Mouse (Mus musculus): ENCODE measurements around the gene Unc45a.

The Unc45a gene

GRCm38 (mm10) chr7:80368009-80368408, 27.2 kb upstream of the Unc45a start:
- WGBS, result 88% methylated on average over 9 of the region's 9 CpGs

- 94% methylated on average over 7 of the region's 7 CpGs for WGBS
Measured at GRCm38 (mm10) chr7:80367232-80367631, 26.4 kb upstream of the Unc45a start.

- 57% methylated on average over 2 of the region's 2 CpGs for WGBS
Measured at GRCm38 (mm10) chr7:80365759-80366158, 25.0 kb upstream of the Unc45a start.

DNA sequence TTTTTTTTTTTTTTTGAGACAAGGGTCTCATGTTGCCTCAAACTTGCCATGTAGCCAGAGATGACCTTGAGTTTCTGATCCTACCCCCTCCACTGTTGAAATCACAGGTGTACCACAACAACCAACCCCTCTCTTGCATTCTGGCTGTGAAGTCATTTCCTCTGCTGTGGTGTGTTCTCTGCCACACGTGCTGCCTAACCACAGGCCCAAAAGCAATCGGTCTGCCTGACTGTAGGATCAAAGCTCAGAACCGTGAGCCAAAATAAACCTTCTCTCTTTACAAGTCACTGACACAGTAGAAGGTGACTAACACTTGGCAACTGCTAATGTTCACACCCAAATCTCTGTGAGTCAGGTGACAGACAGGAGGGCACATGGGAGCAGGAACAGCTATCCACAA, 19.6 kb upstream of the Unc45a start:
- WGBS, result 60% methylated on average over 3 of the region's 3 CpGs

- WGBS, result 44% methylated on average over 4 of the region's 4 CpGs
Measured at GRCm38 (mm10) chr7:80358039-80358438, 17.2 kb upstream of the Unc45a start.

DNA sequence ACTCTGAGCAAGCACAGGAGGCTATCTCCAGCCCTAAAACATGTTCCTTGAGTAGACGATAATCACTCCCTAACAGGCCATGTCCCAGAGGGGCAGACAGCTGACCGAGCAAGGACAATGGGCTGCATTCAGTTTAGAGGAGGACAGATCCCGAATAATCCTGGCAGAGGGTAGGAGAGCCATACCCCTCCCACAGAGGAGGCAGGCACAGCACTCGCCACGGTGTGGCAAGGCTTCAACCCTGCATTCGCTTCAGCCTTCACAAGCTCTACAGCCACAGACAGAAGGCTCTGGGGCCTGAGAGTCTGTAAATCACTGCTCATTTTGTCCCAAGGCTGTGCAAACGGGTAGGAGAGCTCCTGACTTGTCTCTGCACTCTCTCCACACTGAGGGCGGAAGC, 16.4 kb upstream of the Unc45a start:
- WGBS, result 44% methylated on average over 8 of the region's 8 CpGs

DNA sequence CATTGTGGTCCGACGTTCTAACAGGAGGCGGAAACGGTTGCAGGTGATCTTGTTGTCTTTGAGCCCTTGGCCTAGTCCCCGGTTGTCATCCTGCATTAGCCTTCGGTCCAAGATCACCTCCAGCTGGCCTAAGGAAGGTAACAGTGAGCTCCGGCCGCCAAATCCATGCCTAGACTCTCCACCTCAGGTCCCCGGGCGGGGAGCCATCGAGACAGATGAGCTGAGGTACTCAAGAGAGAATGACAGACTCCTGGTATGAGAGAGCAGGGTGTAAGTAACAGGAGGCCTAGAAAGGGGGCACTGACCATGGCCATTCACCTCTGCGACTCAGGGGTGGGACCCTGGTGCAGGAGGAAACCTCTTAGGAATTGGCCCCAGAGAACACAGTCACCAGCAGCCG, 15.5 kb upstream of the Unc45a start:
- 86% methylated on average over 13 of the region's 13 CpGs for WGBS

DNA sequence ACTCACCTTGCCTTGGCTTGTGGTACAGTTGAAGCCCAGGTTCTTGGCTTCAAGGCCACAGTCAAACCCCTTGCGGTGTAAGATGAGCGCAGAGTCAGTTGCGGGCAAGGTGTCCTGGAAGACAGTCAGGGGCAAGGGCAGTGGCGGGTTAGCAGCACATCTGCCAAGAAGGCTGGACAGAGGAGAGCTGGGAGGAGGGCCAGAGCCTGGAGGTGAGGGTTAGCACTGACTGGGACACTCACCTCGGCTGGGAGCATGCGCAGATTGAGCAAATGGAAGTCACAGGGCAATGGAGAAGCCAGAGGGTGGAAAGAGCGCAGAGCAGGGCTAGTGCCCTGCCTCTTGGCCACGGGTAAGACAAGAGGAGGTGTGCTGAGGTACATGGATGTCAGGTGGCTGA, 12.1 kb upstream of the Unc45a start:
- WGBS, result 92% methylated on average over 8 of the region's 8 CpGs

DNA sequence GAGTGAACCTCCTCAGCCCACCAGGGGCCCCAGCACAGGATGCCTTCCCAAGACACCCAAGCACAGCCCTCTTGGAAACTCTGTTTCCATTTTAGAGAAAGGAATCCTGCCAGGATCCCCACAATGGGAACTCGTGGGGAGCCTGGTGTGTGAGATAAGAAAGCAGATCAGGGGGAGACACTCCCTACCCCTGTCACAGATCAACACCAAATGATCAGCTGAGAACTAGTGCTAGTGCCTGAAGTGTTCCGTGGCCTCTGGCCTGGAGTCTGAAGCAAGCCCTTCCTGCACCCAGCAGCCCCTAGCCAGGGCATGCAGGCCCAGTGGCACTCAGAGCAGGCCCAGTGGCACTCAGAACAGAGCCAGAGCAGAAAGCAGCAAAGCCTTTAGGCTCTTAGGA, 10.0 kb upstream of the Unc45a start:
- whole genome bisulfite sequencing, result 72% methylated on average over 2 of the region's 2 CpGs

DNA sequence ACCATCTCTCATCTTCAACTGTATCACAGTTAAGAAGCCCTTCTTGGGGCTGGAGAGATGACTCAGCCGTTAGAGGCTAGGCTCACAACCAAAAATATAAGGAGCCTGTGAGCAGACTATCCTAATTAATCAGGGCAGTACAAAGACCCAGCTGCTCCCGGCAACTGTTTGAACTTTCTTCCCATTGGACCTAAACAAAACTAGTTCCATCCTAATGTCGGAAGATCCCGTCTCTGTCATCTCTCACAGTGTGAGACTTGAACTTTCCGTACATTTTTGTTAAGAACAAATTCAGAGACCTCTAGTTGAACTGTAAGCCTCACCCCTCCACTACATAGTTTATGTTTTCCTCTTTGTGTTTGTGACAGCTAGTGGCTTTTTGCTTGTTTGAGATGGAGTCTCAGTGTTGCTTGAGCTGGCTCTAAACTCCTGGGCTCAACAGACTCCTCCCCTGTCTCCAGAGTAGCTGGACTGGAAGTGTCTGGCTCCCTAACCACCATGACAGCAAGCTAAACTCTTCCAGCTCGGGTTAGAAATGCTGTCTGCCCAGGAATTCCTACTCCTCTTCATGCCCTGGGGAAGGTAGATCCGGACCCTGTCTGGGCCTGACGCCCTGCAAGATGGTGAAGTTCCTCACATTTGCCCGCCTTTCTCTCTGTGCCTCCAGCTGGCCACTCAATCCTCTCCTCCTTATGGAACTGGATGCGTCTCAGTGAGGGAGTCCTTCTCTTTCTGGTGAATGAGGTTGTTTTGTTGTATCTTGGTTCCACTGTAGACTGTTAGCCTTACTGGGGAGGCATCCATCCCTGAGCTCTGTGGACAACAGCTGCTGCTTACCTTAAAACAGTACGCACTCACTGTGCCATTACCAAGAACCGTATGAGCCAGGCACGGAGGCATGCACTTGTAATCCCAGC, 7.1 kb upstream of the Unc45a start:
- WGBS, result 60% methylated on average over 13 of the region's 13 CpGs

- 83% methylated on average over 5 of the region's 5 CpGs for WGBS
Measured at GRCm38 (mm10) chr7:80346830-80347229, 6.0 kb upstream of the Unc45a start.

DNA sequence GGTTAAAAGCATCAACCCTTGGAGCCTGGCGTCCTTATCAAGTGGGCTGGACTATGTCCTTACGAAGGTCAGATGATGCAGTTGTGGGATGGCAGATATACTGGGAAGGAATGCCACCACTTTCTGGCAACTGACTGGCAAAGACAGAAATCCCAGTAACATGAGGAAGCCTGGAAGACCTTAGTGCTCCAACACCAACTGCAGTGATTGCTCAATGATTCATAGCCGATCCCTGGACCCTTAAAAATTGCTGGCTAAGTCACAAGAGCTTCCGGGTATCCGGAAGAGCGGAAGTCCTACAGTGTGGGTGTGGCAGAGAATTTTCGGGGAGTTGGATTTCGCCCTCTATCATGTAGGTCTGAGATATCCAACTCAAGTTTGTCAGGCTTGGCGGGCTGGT, 5.4 kb upstream of the Unc45a start:
- WGBS, result 95% methylated on average over 9 of the region's 9 CpGs

GRCm38 (mm10) chr7:80343270-80344018, 2.6 kb upstream of the Unc45a start:
- WGBS, result 25% methylated on average over 19 of the region's 19 CpGs

GRCm38 (mm10) chr7:80342858-80343257, 2.1 kb upstream of the Unc45a start, which contains the start of gene Hddc3:
Hddc3 (plus strand) TSS chr7:80343104.
- WGBS, result 1% methylated on average over 25 of the region's 25 CpGs

- 77% methylated on average over 7 of the region's 7 CpGs for WGBS
Measured at GRCm38 (mm10) chr7:80341793-80342192, 988 bp upstream of the Unc45a start.

DNA sequence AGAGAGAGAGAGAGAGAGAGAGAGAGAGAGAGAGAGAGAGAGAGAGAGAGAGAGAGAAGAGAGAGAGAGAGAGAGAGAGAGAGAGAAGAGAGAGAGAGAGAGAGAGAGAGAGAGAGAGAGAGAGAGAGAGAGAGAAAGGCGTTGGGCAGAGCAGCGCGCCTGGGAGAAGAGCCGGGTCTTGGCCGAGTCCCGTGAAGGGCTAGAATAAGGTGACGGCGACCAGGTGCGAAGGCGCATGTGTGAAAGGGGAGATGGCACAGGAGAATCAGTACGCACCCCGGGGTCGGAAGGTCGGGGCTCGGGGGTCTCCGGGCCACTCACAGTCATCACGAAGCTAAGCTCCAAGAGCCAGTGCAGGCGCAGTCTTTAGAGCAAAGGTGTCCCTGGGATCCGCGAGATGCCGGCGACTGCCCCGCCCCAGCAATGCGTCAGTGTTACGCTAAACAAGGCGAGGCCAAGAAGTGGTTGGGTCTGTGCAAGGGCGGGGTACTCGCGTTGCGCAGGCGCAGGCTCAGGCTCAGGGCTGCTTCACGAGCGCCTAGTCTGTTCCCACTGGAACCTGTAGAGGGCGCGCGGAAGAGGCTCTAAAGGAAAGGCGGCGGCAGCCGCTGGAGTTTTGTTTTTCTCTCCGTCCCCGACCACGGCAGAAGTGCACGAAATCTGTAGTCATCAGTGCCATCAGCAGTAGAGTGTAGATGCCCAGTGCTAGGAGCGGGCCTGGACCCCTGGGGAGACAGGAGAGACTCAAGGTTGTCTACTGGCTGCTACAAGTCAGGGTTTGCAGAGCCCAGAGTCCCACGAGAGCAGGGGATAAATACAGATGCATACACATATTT, 794 bp downstream of the Unc45a start:
- under 1% methylated on average over 45 of the region's 45 CpGs for WGBS

DNA sequence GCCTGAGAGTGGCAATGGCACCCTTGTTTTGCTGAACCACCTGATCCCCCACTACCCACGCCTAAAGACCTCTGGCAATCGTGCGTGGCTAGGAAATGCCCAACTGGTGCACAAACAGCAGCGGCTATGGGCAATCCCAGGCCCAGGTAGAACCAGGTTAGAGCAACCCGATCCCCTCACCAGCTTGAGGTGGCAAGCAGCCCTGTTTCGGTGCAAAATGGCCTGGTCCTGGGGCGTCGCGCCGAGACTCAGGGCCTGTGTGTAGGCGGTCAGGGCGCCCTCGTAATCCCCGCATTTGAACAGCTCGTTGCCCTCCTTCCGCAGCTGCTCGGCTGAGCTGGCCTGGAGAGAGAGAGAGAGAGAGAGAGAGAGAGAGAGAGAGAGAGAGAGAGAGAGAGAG, 1.4 kb downstream of the Unc45a start:
- 2% methylated on average over 17 of the region's 17 CpGs for WGBS

DNA sequence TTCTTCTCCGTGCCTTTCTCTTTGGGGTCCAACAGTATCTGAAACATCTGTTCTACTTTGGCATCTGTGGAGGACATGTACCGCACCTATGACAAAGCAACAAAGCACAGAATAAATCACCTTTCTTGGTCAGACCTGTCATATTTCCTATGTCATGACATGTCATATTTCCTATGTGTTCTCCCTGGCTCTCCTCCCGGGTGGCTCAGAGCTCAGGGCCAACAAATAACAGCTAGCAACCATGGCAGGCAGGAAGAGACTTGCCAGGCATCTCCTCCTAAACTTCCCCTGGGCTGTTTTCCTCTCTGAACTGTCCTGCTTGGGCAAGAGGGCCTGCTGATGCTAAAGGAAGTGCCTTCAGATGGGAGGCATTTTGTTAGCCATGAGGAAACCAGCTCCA, 3.9 kb downstream of the Unc45a start:
- 76% methylated on average over 3 of the region's 3 CpGs for WGBS

GRCm38 (mm10) chr7:80334848-80335247, 6.0 kb downstream of the Unc45a start:
- 88% methylated on average over 4 of the region's 4 CpGs for WGBS

- WGBS, result 86% methylated on average over 19 of the region's 19 CpGs
Measured at GRCm38 (mm10) chr7:80331433-80331832, 9.4 kb downstream of the Unc45a start.

DNA sequence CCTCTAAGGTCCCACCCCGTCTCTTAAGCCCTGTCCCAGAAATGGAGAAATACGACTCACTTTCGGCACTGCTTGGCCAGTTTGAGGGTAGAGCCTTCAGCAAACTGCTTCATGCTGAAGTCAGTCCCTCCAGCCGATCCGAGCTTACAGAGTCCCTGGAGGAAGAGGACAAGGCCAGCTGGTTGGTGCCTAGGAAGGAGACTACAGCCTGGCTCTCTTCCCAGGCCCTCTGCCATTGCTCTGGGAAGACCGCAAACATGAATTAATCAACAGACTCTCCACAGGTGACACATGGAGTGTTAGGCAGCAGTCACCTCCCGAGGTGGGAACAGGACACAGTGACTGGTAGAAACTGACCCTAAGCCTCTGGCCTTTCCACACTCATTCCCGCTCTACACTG, 10.5 kb downstream of the Unc45a start:
- WGBS, result 70% methylated on average over 8 of the region's 8 CpGs

GRCm38 (mm10) chr7:80326076-80326475, 14.7 kb downstream of the Unc45a start:
- 96% methylated on average over 19 of the region's 19 CpGs for WGBS

Data from cerebral cortex, adult 2 months (tissue).